Mouse (Mus musculus) G1E (cell line): ENCODE data around the gene Gba. TPM values are rescaled to one million over a fixed set of nuclear protein-coding genes. Genes with fewer than 3 reads are reported as not detected.

Experiments used
- ATAC-seq: 2 replicates; pipeline ENCODE4 v1.8.0; 2016; ENCODE audit warnings: mild to moderate bottlenecking; ENCODE audit not compliant: insufficient number of reproducible peaks, poor library complexity, low FRiP score, severe bottlenecking; ENCODE audit errors: extremely low read depth
- DNase-seq: peaks from one replicate; pipeline ENCODE4 v3.0.0; 2012; ENCODE audit warnings: low spot score
- H3K27me3 ChIP-seq: 2 replicates; pipeline ENCODE4 v1.6.1; 2012; ENCODE audit warnings: mild to moderate bottlenecking, low read length, inconsistent platforms; ENCODE audit not compliant: insufficient read depth
- H3K36me3 ChIP-seq: replicated peaks from 2 replicates; pipeline ENCODE3; 2012; ENCODE audit warnings: mild to moderate bottlenecking, inconsistent platforms
- H3K4me1 ChIP-seq: 2 replicates; pipeline ENCODE4 v1.6.1; 2012; ENCODE audit warnings: low read depth, low read length, inconsistent platforms, mixed read lengths; ENCODE audit not compliant: insufficient read depth
- H3K4me3 ChIP-seq: 2 replicates; pipeline ENCODE4 v1.5.1; 2012; ENCODE audit warnings: low read depth, mild to moderate bottlenecking, inconsistent platforms, low read length, moderate library complexity, mixed read lengths
- H3K9me3 ChIP-seq: replicated peaks from 2 replicates; pipeline ENCODE4 v1.6.1; 2012; ENCODE audit warnings: inconsistent platforms
- CTCF ChIP-seq: IDR thresholded peaks from 2 replicates; pipeline ENCODE4 v1.5.1; 2012; ENCODE audit warnings: low read depth, low read length, inconsistent platforms, mixed read lengths
- GATA1 ChIP-seq: IDR thresholded peaks from 2 replicates; pipeline ENCODE4 v1.6.1; 2012; ENCODE audit warnings: borderline replicate concordance, low read length, inconsistent platforms, mixed read lengths
- GATA2 ChIP-seq: IDR thresholded peaks from 2 replicates; pipeline ENCODE4 v1.6.1; 2012; ENCODE audit warnings: low read depth, low read length, inconsistent platforms, borderline replicate concordance
- POLR2AphosphoS5 ChIP-seq: IDR thresholded peaks from 2 replicates; pipeline ENCODE4 v1.6.1; 2012; ENCODE audit warnings: low read depth, low read length, inconsistent platforms; ENCODE audit not compliant: insufficient replicate concordance
- TAL1 ChIP-seq: conservative IDR thresholded peaks from 2 replicates; pipeline ENCODE4 v1.6.1; 2012; ENCODE audit warnings: low read depth, low read length, inconsistent platforms, mixed read lengths
- polyA plus RNA-seq: library from polyadenylated mRNA; stranded (reverse); fragments of >175 nt; gene quantifications from 2 replicates; pipeline ENCODE4 v1.2.3, GENCODE M21; 2012
- total RNA-seq, 2 experiments: library from RNA; stranded (forward) in 1 of 2; stranded (reverse) in 1 of 2; fragments of 200-1000 nt in 1 of 2; fragments of >200 nt in 1 of 2; fragmentation: Nextera tagmentation in 1 of 2; gene quantifications; 2 replicates each; pipeline ENCODE4 v1.2.3; 2014 to 2017

The Gba gene
- total and polyA plus RNA-seq, 3 experiments = 6.0 to 72.4 (median 36.1) TPM

DNA sequence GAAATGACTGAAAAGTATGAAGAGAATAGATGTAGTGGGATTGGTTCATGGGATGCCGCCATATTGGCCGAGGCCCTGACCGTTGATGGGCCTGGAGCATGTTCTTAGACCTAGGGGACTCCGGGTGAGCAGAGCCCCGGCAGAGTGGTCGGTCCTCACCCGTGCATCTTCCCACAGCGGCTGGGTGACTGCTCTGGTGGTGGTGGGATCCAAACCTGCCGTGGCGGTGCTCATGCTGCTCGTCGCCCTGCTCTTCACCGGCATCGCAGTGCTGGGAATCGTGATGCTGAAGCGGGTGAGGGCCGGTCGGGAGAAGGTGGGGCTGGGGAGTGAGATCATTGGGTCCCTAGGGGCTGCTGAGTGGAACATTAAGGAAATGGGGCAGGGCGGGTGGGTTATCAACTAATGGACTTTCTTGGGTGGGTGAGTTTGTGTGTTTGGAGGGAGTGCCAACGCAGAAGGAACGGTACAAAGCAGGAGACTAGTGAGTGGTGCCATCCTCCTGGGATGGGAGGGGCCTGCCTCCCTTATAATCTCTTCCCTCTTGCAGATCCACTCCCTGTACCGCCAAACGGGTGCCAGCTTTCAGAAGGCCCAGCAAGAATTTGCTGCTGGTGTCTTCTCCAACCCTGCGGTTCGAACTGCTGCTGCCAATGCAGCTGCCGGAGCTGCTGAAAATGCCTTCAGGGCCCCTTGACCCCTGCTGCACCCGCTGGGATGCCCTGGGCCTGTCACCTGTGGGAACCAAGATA lies 20.8 kb upstream of the Gba start:
- H3K4me1 ChIP-seq = peaks cover 60% of the 10 kb centered on the region
- ATAC-seq (no peak), DNase-seq (no peak)
- peaks cover 77% of the 10 kb centered on the region for H3K36me3 ChIP-seq
- no peaks in the 10 kb centered on the region for H3K27me3 ChIP-seq
- TF ChIP-seq GATA2 (no peak), TAL1 (no peak), GATA1 (no peak), CTCF (no peak), POLR2AphosphoS5 (no peak)
- peak overlapping the region; percentile 7; the same call in 1 of the 2 replicates for H3K4me3 ChIP-seq
- no peaks in the 10 kb centered on the region for H3K9me3 ChIP-seq

DNA sequence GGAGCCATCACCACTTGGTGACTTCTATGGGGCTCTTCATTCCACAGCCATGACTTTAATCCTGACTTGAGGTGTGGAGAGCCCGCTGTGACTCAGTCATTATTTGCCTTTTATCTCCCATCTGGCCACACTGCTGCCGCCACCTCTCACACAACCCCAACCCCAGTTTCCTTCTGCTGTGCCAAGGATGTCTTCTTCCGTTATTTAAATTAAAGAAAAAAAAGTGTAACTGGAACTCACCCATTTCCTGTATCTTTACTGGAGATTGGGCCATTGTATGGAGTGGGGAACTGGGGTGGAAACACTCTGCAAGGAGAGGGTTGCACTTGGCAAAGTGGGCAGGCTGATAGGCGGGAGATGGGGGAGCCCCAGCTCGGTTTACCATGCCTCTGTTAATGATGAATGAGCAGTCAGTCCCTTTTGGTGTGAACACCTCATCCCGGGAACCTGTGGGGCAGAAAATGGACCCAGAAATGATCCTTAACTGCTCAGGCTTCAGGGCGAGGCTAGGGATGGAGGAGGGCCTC lies 20.1 kb upstream of the Gba start:
- Histone ChIP-seq H3K36me3 (peaks cover 84% of the 10 kb centered on the region), H3K4me1 (peaks cover 63% of the 10 kb centered on the region), H3K4me3 (peak overlapping the region; percentile 47; the same call in 1 of the 2 replicates), H3K9me3 (no peaks in the 10 kb centered on the region), H3K27me3 (no peaks in the 10 kb centered on the region)
- ATAC-seq (0 out of 2 replicates have a peak, but pooled peaks have one; percentile 11), DNase-seq (no peak)
- TF ChIP-seq GATA1 = no peak
- TF ChIP-seq CTCF = no peak
- no peak for TF ChIP-seq POLR2AphosphoS5
- no peak for TF ChIP-seq GATA2
- TF ChIP-seq TAL1 = no peak

DNA sequence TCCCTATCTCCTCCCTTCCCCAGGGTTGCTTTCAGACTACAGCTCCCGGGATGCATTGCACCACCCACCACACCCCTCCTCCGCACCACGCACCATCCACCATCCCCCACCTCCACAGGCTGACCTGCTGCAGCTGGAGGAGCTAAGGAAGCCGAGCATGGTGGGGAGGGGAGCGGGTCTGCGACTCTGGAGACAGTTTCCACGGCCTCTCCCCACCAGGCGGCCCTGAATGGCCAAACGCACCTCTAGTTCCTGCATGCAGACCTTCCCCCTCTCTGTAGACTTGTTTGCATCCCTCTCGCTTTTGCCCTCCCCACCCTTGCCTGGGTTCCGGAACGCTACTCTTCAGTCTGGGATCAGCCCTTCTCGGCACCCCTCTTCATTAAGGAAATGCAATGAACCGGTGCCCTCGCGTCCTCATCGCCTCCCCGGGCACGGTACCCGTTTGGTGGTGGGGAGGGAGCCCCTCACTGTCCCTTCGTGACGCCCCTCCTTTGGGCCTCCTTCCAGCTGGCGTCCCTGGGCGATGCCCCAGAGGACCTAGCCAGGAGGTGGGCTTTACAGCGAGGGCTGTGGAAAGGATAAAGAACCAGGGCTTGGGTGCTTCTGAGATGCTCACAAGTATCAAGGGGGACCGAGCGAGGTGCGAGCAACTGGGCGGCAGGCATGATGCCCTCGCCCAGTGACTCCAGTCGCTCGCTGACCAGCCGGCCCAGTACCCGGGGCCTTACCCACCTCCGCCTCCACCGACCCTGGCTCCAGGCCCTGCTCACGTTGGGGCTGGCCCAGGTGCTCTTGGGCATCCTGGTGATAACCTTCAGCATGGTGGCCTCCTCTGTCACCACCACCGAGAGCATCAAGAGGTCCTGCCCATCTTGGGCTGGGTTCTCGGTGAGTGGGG lies 19.4 kb upstream of the Gba start, which contains the start of gene Fam189b:
Fam189b (plus strand) TSS at position 86 of the 901 bp plus-strand sequence.
- H3K4me3 ChIP-seq = peak within 1 kb of the TSS; percentile 47; the same call in 1 of the 2 replicates
- H3K9me3 ChIP-seq = no peaks in the 10 kb centered on the region
- no peak for TF ChIP-seq CTCF
- TF ChIP-seq POLR2AphosphoS5 = no peak
- TF ChIP-seq GATA1 = no peak
- no peak for TF ChIP-seq GATA2
- no peak for TF ChIP-seq TAL1
- H3K36me3 ChIP-seq = peaks cover 91% of the 10 kb centered on the region
- no peak for DNase-seq
- peak; percentile 41; the same call in 1 of the 2 replicates for ATAC-seq
- H3K4me1 ChIP-seq = peaks cover 60% of the 10 kb centered on the region
- no peaks in the 10 kb centered on the region for H3K27me3 ChIP-seq

DNA sequence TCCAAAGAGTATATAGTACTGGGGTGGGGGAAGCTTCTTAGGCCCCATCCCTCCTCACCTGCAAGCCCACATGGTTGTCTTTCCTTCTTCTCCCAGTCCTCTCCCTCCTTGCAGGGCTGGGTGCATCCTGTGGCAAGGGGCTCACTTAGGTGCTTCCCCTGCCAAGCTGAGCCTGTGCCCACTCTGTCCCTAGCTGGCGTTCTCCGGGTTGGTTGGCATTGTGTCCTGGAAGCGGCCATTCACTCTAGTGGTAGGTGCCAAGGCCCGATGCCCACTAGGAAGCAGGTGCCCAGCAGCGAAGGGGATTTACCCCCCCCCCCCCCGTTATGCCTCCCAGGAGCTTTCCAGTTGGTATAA lies 18.8 kb upstream of the Gba start:
- H3K36me3 ChIP-seq = peaks cover 92% of the 10 kb centered on the region
- ATAC-seq (no peak), DNase-seq (no peak)
- no peaks in the 10 kb centered on the region for H3K9me3 ChIP-seq
- TF ChIP-seq POLR2AphosphoS5 (no peak), TAL1 (no peak)
- H3K27me3 ChIP-seq = no peaks in the 10 kb centered on the region; the same call in 1 of the 2 replicates
- peaks cover 54% of the 10 kb centered on the region for H3K4me1 ChIP-seq
- no peak overlapping the region for H3K4me3 ChIP-seq

DNA sequence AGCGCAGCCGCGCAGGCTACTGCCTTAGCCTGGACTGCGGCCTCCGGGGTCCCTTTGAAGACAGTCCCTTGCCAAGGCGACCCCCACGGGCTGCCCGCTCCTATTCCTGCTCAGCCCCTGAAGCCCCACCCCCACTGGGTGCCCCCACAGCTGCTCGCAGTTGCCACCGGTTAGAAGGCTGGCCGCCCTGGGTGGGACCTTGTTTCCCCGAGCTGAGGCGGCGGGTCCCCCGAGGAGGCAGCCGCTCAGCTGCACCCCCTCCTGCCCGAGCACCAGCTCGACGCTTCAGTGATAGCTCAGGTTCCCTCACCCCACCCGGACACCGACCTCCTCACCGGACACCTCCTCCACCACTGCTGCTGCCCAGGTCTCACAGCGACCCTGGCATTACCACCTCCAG lies 15.5 kb upstream of the Gba start:
- no peak for ATAC-seq
- no peak for DNase-seq
- H3K9me3 ChIP-seq = no peaks in the 10 kb centered on the region
- no peak overlapping the region for H3K4me3 ChIP-seq
- TF ChIP-seq GATA1 (no peak), TAL1 (no peak), CTCF (no peak), POLR2AphosphoS5 (no peak), GATA2 (no peak)
- H3K36me3 ChIP-seq = peaks cover 60% of the 10 kb centered on the region
- H3K27me3 ChIP-seq = no peaks in the 10 kb centered on the region; the same call in 1 of the 2 replicates
- peaks cover 29% of the 10 kb centered on the region for H3K4me1 ChIP-seq
